Mouse (Mus musculus) adrenal gland, adult 8-10 months (tissue): Measurements from ENCODE around the gene Tbc1d10b. TPM values are rescaled to one million over a fixed set of nuclear protein-coding genes. Genes with fewer than 3 reads are reported as not detected.
"Not testable (repeated sequence)": the region's sequence is repeated elsewhere in the genome, so short reads cannot be mapped to it uniquely, and the experiment has no call there.

Experiments
- DNase-seq: peaks from one replicate; pipeline ENCODE4 v3.0.0; 2022
- total RNA-seq, 4 experiments: library from RNA; stranded (reverse); gene quantifications; 2 replicates each; pipeline ENCODE4 v1.2.4; 2022

Tbc1d10b gene
- total RNA-seq, 4 experiments from 2014 or later: 47.9 to 63.7 (median 57.0) TPM

DNA sequence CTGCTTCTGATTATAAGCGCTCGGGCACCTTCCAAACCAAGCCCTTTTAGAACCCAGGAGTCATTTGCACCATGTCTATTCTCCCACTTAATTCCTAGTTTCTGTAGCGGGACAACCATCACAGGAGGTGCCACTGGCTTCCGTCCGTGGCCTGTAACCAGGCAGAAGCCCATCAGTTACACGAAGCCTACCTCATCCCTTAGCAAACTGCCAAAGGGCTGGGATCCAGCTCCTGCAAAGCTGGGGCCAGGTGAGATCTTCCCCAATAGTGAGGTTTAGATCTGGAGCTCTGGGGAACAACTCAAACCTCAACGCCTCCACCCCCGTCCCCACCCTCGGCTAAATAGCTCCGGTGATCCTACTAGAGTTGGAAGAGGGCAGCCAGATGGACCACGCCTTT is 11.8 kb downstream of the Tbc1d10b start:
- DNase-seq: no peak

DNA sequence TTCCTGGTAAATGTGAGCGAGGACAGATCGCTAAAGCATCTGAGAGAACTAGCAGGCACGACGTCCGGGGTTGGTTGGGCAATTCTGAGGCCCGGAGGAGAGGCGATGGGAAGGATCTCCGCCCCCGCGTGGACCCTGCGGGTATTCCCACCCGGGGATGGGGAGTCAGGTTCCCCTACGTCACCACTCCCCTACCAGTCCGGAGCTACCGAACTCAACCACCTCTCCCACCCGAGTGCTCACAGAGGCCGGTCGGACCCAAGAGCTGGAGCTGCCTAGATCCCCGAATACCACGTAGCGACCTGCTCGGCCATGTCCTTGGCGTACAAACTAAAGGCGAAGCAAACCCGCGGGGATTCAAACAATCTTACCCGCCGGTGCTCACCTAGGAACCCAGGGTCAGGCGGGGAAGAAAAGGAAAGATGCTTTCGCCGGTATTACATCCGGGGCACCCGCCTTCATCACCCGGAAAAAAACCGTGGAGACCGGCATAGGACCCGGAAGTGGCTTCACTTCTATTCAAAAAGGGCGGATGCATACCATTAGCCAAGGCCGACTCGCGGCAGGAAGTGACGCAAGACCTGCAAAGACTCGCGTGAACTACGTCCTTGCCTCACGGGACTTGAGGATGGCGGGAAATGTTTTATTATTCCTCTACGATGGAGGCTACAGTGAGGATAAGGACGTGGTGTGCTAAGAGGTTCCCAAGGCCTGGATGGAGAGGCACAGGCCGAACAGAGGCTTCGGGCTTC is 12.5 kb downstream of the Tbc1d10b start, which contains the start of gene Cd2bp2:
Cd2bp2 (minus strand) TSS at position 507 of the 752 bp plus-strand sequence.
- DNase-seq: peak; percentile 96

DNA sequence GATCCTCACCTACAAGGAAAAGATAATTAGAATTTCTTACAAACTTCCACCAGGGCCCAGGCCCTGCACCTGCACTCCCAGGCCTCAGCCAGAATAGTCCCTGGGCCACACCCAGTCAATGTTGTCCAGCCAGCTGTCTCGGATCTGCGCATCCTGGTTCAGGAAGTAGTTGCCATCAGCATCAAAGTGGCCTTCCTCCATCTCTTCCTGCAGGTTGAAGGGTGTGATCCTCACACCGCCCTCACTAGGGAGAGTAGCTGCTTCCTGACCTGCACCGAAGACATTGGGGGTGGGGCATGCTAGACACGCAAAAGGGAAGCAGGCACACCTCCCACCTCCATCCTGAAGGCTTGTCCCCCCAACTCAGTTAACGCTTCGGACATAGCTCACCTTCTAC is 13.6 kb downstream of the Tbc1d10b start:
- DNase-seq: no peak

GRCm38 (mm10) chr7:127194011-127194632 is 14.1 kb downstream of the Tbc1d10b start:
- no peak for DNase-seq

- no peak for DNase-seq
Observed at GRCm38 (mm10) chr7:127192989-127193388, 15.3 kb downstream of the Tbc1d10b start.

- no peak for DNase-seq
Observed at GRCm38 (mm10) chr7:127190672-127191071, 17.6 kb downstream of the Tbc1d10b start.

DNA sequence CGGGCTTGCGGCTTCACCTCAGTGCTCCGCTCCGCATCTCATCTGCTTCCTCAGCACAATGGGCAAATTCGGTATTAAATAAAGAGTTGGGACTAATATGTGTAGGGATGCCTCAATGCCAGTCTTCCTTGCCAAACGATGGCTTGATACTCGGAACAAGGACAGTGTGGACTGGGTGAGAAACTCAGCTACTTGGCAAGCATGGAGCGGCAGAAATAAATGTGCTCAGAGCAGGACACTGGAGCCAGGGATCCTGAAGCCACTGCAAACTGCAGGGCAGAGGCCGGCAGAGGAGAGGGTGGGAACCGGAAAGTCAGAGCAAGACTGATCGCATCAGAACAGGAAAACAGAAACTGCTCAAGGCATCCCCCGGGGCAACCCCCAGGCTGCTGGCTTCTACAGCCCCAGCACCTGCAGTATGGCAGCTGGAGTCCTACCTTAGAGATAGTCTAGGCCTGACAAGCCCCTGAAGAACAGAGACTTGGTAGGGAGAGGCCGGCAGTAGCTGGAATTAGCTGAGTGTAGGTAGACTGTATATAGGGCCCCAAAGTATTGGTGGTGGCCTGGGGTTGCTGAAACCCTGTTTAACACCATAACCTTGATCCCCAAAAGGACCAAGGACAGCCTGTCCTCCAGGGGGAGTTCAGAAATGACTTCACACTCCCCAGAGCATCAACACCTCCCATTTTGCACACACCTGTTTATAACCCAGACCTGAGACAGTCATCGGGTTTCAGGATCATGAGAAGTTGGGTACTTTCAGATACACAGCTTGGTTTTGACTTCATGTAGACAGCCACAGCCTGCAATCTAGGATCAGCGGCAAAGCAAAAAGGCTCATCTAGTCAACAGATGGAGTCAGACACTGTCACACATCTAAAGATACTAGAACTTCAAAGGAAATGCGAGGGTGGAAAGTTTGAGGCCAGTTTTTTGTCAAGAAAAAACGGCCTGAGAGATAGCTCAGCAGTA is 19.7 kb downstream of the Tbc1d10b start:
- DNase-seq: no peak

DNA sequence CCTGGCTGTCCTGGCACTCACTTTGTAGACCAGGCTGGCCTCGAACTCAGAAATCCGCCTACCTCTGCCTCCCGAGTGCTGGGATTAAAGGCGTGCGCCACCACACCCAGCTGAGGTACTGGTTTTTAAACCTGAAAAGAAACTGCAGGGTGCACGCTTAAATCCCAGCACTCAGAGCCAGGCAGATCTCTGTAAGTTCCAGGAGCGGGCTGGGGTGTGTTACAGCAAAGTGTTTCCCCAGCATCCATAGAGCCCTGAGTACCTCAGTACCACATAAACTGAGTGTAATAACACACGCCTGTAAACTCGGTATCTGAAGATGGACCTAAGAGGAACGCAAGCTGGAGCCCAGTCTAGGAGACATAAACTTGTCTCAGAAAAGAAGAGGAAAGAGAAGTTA is 20.9 kb downstream of the Tbc1d10b start:
- no peak for DNase-seq

DNA sequence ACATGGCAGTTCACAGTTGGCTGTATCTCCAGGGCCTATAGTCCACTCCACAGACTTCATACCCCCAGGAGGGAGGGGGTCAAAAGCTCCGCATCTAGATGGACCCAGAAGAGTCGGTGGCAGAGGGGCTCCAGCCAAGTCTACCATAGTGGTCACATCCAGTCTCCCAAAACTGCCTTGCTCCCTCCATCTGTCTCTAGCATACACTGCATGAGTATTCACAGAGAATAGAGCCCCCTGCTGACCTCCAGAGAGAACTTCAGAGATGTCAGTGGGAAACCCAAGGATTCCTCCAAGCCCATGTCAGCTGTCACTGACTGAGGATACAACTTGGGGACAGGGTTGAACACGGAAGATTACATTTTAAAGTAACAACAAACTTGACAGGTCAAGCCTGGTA is 22.7 kb downstream of the Tbc1d10b start:
- DNase-seq: no peak

DNA sequence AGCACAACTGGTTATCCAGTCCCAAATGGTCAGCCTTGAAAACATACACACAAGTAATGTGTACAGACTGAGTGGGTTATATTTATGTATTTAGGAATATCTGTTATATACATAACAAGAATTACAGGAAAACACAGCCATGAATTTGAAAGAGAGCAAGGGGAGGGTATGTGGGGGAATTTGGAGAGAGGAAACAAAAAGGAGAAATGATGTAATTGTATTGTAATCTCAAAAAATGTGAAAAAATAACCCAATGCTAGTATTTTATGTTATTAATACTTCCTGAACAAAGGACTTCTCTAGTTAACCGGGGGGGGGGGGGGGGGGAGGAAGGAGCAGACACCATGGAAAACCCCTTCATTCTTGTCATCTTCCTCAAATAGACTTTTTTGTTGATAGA is 23.5 kb downstream of the Tbc1d10b start:
- DNase-seq: no peak

- no peak for DNase-seq
Observed at GRCm38 (mm10) chr7:127183828-127184227, 24.4 kb downstream of the Tbc1d10b start.

DNA sequence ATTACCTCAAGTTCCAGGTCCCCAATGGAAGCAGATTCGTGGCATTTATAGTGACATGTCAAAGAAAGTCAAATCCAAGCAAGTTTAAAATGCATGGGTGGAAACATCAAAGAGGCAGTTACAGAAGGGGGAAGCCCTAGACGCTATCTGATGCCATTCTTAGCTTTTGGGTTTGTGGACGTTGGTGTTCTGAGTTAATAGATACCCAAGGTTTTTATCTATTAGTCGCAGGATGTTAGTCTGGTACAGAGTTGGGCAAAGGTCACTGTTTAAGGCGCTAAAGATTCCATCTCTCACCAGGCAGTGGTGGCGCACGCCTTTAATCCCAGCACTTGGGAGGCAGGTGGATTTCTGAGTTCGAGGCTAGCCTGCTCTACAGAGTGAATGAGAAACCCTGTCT is 24.9 kb downstream of the Tbc1d10b start:
- no peak for DNase-seq

DNA sequence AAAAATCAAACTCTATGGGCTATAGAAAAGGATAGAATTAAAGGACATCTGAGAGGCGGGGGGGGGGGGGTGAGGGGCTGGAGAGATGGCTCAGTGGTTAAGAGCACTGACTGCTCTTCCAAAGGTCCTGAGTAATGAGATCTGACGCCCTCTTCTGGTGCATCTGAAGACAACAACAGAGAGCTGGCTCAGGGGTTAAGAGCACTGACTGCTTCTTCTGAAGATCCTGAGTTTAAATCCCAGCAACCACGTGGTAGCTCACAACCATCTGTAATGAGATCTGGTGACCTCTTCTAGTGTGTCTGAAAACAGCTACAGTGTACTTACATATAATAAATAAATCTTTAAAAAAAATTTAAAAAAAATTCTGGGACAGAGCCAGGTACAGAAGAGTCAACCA is 26.5 kb downstream of the Tbc1d10b start:
- DNase-seq: not testable (repeated sequence)

DNA sequence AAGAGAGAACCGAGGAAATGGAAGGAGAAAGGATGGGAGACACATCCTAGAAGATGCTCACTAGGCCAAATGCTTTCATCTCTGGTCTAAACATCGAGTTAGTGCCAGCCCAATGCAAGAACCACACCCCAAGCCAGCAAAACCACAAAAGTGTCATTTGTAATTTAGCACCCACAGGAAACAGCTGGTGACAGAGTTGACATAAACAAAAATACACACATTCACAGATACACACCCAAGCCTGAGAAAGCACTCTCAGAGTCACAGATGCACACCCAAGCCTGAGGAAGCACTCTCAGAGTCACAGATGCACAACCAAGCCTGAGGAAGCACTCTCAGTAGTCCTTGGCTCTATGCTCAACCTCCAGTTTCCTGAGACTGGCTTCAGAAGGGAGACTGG is 27.5 kb downstream of the Tbc1d10b start:
- DNase-seq: no peak

DNA sequence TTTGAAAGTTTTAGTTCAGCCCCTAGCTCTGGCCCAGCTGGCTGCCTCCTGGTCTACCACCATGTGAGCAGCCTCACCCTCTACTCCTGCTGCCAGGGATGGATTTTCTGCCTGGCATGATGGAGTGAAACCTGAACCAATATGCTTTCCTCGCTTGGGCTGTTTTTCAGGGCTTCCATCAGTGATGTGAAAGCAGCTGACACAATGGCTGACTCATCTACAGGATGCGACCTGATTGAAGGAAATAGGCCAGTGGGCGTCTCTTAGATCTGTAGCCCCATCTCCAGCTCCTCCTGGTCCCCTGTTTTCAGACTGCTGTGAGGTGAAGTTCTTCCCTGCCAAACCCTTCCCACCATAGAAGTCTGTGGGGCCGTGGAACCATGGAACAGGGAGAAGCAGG is 31.3 kb downstream of the Tbc1d10b start:
- no peak for DNase-seq

- no peak for DNase-seq
Observed at GRCm38 (mm10) chr7:127166501-127166900, 41.8 kb downstream of the Tbc1d10b start.

DNA sequence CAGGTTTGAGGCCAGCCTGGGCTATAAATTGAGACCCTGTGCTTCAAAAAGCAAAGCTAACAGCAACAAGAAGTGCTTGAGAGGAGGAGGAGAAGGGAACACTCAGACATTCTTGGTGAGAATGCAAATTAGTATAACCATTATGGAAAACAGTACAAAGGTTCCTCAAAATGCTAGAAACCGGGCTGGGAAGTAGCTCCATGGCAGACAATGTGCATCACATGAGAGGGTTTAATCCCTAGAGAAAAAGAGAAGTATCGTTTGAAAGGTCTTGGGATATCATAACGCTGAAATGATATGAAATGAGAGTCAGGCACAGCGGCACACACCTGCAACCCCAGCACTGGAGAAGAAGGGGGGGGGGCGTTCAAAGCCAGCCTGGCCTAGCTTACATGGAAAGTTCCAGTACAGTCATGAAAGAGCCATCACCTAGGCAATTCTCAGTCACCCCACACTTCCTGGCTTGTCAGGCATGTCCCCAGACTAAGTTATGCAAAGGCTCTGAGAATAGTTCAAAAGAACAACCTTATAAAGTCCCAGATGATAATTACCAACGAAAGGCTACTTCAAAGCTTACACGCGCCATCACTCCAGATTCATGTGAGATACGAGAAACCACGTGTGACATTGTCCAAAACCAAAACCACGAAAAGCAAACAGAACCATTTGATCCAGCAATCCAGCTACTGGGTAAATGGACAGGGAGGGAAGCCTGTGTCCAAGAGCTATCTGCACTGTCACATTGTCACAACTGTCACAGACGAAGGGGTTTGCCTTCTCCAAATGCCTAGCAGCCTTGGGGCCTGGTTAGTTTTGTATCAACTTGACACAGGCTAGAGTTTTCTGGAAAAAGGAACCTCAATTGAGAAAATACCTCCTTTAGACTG is 42.4 kb downstream of the Tbc1d10b start:
- no peak for DNase-seq

GRCm38 (mm10) chr7:127164002-127164401 is 44.3 kb downstream of the Tbc1d10b start:
- DNase-seq: no peak

DNA sequence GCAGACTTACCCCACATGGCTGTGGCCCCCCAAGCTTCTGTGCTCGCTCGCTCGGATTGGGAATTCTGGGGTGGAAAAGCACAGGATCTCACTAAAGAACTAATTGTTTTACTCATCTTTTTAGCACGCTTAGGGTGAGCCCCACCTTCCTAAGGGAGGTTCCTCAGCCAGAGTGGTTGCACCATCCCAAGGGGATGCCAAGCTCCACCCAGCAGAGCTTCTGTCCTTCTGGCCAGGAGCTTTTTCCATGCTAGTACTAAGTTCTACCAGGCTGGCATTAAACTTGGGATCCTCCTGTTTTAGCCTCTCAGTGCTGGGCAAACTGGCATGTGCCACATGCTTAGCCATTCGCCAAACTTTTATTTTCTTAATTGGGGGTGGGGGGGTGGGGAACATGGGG is 45.7 kb downstream of the Tbc1d10b start:
- no peak for DNase-seq

DNA sequence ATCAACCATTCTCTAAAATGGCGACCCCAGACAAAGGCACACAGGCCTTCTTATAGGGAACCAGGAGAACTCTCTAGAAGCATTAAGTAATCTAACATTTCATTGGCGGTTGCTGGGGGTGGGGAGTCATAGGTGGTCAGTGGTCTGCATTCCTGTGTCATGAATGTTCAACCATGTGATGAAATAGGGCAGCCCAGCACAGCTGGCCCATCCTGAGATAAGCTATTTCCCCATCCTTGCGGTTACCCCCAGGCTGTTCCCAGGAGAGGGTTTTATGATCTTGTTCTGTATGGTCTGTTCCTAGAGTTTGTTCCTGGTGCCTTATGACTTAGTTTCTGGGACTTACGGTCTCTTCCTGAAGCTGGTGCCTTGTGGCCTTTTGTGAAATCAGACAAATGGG is 50.7 kb downstream of the Tbc1d10b start:
- no peak for DNase-seq

- DNase-seq: peak; percentile 21
Observed at GRCm38 (mm10) chr7:127153477-127153876, 54.8 kb downstream of the Tbc1d10b start.

- DNase-seq: no peak
Observed at GRCm38 (mm10) chr7:127152464-127152863, 55.8 kb downstream of the Tbc1d10b start.
